Mouse (Mus musculus) gastrocnemius, postnatal 25 days (tissue): ENCODE measurements around the gene Limk2. TPM values are rescaled to one million over a fixed set of nuclear protein-coding genes. Genes with fewer than 3 reads are reported as not detected.

ENCODE experiments used
- DNase-seq: peaks from one replicate; pipeline ENCODE4 v3.0.0; 2022
- total RNA-seq, 2 experiments: library from RNA; stranded (reverse); gene quantifications; 1 replicate in 1 of 2; 2 replicates in 1 of 2; pipeline ENCODE4 v1.2.3; 2021

Limk2 gene
- total RNA-seq, 2 experiments from 2014 or later: 11.4 to 11.8 TPM

GRCm38 (mm10) chr11:3334141-3334710 lies 74.8 kb downstream of the Limk2 start:
- no peak for DNase-seq

- DNase-seq: no peak
Observed at GRCm38 (mm10) chr11:3333111-3333695, 75.8 kb downstream of the Limk2 start.

- peak; percentile 96 for DNase-seq
Observed at GRCm38 (mm10) chr11:3331756-3332642, 77.0 kb downstream of the Limk2 start.

- no peak for DNase-seq
Observed at GRCm38 (mm10) chr11:3330991-3331750, 77.8 kb downstream of the Limk2 start.

GRCm38 (mm10) chr11:3330566-3330965 lies 78.4 kb downstream of the Limk2 start:
- peak; percentile 90 for DNase-seq

GRCm38 (mm10) chr11:3329891-3330451 lies 79.0 kb downstream of the Limk2 start, which contains the start of gene Pik3ip1:
Gene Pik3ip1, plus strand, starts transcription at chr11:3330401.
- DNase-seq: no peak

GRCm38 (mm10) chr11:3328806-3329775 lies 79.9 kb downstream of the Limk2 start:
- DNase-seq: no peak

- DNase-seq: no peak
Observed at GRCm38 (mm10) chr11:3328271-3328670, 80.7 kb downstream of the Limk2 start.

- no peak for DNase-seq
Observed at GRCm38 (mm10) chr11:3318286-3318685, 90.7 kb downstream of the Limk2 start.

- DNase-seq: no peak
Observed at GRCm38 (mm10) chr11:3314148-3314547, 94.8 kb downstream of the Limk2 start.

- DNase-seq: no peak
Observed at GRCm38 (mm10) chr11:3313294-3313693, 95.7 kb downstream of the Limk2 start.

GRCm38 (mm10) chr11:3311586-3312347 lies 97.2 kb downstream of the Limk2 start:
- DNase-seq: no peak

GRCm38 (mm10) chr11:3310789-3311585 lies 98.0 kb downstream of the Limk2 start:
- no peak for DNase-seq

- no peak for DNase-seq
Observed at GRCm38 (mm10) chr11:3309884-3310283, 99.1 kb downstream of the Limk2 start.

GRCm38 (mm10) chr11:3307875-3308274 lies 101.1 kb downstream of the Limk2 start:
- DNase-seq: no peak

- DNase-seq: peak; percentile 38
Observed at GRCm38 (mm10) chr11:3305821-3306220, 103.2 kb downstream of the Limk2 start.

- DNase-seq: no peak
Observed at GRCm38 (mm10) chr11:3302792-3303191, 106.2 kb downstream of the Limk2 start.

- no peak for DNase-seq
Observed at GRCm38 (mm10) chr11:3302385-3302784, 106.6 kb downstream of the Limk2 start.

GRCm38 (mm10) chr11:3301075-3301474 lies 107.9 kb downstream of the Limk2 start:
- no peak for DNase-seq
